Mouse (Mus musculus) liver, embryonic 15.5 days (tissue): ENCODE data around the gene Olfr1316. TPM values are rescaled to one million over a fixed set of nuclear protein-coding genes. Genes with fewer than 3 reads are reported as not detected.

Source experiments
- ATAC-seq: fragments of 200-750 bp; cut with Nextera tagmentation; 2 replicates; pipeline ENCODE4 v1.8.0; 2017; ENCODE audit warnings: moderate number of reproducible peaks, mild to moderate bottlenecking, moderate library complexity; ENCODE audit not compliant: insufficient read depth
- H3K27ac ChIP-seq: fragments of 300-500 bp; sonication (generic); replicated peaks from 2 replicates; pipeline ENCODE4 v1.5.1; 2015; ENCODE audit warnings: mild to moderate bottlenecking, inconsistent platforms
- H3K27me3 ChIP-seq: fragments of 300-500 bp; sonication (generic); 2 replicates; pipeline ENCODE4 v1.6.1; 2015; ENCODE audit warnings: mild to moderate bottlenecking, inconsistent platforms
- H3K36me3 ChIP-seq: fragments of 300-500 bp; sonication (generic); replicated peaks from 2 replicates; pipeline ENCODE4 v1.6.1; 2015; ENCODE audit warnings: moderate library complexity, mild to moderate bottlenecking, inconsistent platforms
- H3K4me1 ChIP-seq: fragments of 300-500 bp; sonication (generic); replicated peaks from 2 replicates; pipeline ENCODE4 v1.6.1; 2015; ENCODE audit warnings: inconsistent platforms
- H3K4me2 ChIP-seq: fragments of 300-500 bp; sonication (generic); 2 replicates; pipeline ENCODE4 v1.6.1; 2015; ENCODE audit warnings: moderate library complexity, mild to moderate bottlenecking, inconsistent platforms
- H3K4me3 ChIP-seq: fragments of 300-500 bp; sonication (generic); replicated peaks from 2 replicates; pipeline ENCODE4 v1.5.1; 2015; ENCODE audit warnings: mild to moderate bottlenecking, inconsistent platforms
- H3K9ac ChIP-seq: fragments of 300-500 bp; sonication (generic); 2 replicates; pipeline ENCODE4 v1.6.1; 2015; ENCODE audit warnings: moderate library complexity, mild to moderate bottlenecking, inconsistent platforms
- H3K9me3 ChIP-seq: fragments of 300-500 bp; sonication (generic); replicated peaks from 2 replicates; pipeline ENCODE4 v1.6.1; 2016; ENCODE audit warnings: inconsistent platforms
- WGBS: fragments of 180-500 bp; shearing (Covaris S2); methylation state at CpG from one replicate; pipeline ENCODE4 v1.1.7; 2015; ENCODE audit warnings: mixed read lengths; ENCODE audit not compliant: insufficient replicate concordance; 5-methylcytosine and 5-hydroxymethylcytosine counted together
- polyA plus RNA-seq: library from polyadenylated mRNA; unstranded; fragments of >200 nt; fragmentation: Nextera tagmentation; extraction: Ambion mirVana; gene quantifications from 2 replicates; pipeline ENCODE4 v1.2.1, GENCODE M21; 2015

The Olfr1316 gene
- not detected in 2 replicates for polyA plus RNA-seq

DNA sequence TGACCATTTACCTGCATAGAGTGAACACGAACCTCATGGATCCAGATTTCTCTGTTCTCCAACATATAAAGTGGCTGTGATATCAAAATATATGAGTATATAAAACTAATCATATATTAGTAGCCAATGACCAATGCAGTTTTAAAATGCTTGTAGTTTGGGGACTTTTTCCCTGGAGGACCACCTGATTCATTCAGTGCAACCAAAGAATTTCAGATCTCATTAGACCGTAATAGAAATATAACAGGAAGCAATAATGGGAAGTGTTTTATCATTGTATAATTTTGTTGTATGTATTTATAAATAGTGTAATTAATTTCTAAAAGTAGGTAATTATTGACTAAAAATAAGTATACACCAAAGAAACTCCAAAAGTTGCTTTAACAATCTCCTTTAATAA is at the start of gene Olfr1316:
TSS of gene Olfr1316 (minus strand) at position 101 of the 400 bp plus-strand sequence.
- Histone ChIP-seq H3K4me3 (no peak within 1 kb of the TSS), H3K9me3 (no peaks in the 10 kb centered on the region), H3K9ac (no peak within 1 kb of the TSS), H3K27ac (no peak within 1 kb of the TSS), H3K27me3 (no peaks in the 10 kb centered on the region), H3K4me2 (no peak within 1 kb of the TSS), H3K36me3 (no peaks in the 10 kb centered on the region), H3K4me1 (no peaks in the 10 kb centered on the region)
- no peak for ATAC-seq
- WGBS: 63% methylated on average over 2 of the region's 2 CpGs

GRCm38 (mm10) chr2:112153898-112154297 is 19.1 kb upstream of the Olfr1316 start, which contains the start of gene Olfr1318:
Olfr1318 (plus strand) TSS chr2:112154198.
- Histone ChIP-seq H3K9ac (no peak within 1 kb of the TSS), H3K4me2 (no peak within 1 kb of the TSS), H3K27ac (no peak within 1 kb of the TSS), H3K4me1 (no peaks in the 10 kb centered on the region), H3K27me3 (no peaks in the 10 kb centered on the region), H3K4me3 (no peak within 1 kb of the TSS), H3K36me3 (no peaks in the 10 kb centered on the region), H3K9me3 (no peaks in the 10 kb centered on the region)
- ATAC-seq: no peak

DNA sequence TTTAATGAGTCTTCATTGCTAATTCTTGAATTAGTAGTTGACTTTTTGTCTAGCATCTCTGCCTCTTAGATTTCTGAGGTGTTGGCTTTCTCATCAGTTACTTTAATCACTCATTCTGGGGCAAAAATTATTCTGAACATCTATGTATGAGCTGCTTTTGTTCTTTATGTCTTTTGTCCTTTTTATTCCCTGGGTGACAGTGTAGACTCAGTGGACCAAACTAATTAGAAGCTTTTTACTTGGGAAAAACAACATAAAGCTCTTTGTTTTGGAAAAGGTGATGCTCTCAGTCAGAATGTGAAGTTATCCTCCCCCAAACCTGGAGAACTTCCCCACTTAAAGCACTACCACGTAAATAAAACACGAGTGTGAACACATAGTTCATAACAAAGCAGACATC is 5.3 kb upstream of the Olfr1316 start, which contains the start of gene Olfr1317:
TSS of gene Olfr1317 (plus strand) at position 301 of the 400 bp plus-strand sequence.
- ATAC-seq: no peak
- Histone ChIP-seq H3K27ac (no peak within 1 kb of the TSS), H3K9me3 (no peaks in the 10 kb centered on the region), H3K36me3 (no peaks in the 10 kb centered on the region), H3K27me3 (no peaks in the 10 kb centered on the region), H3K4me2 (no peak within 1 kb of the TSS), H3K9ac (no peak within 1 kb of the TSS), H3K4me1 (no peaks in the 10 kb centered on the region), H3K4me3 (no peak within 1 kb of the TSS)
- 59% methylated on average over 2 of the region's 2 CpGs for WGBS

- no peak within 1 kb of the TSS for H3K4me3 ChIP-seq
- 40% methylated on average over 1 of the region's 1 CpGs for WGBS
- H3K27ac ChIP-seq: no peak within 1 kb of the TSS
- H3K9me3 ChIP-seq: no peaks in the 10 kb centered on the region
- H3K36me3 ChIP-seq: no peaks in the 10 kb centered on the region
- H3K4me2 ChIP-seq: no peak within 1 kb of the TSS
- no peak for ATAC-seq
- H3K9ac ChIP-seq: no peak within 1 kb of the TSS
- no peaks in the 10 kb centered on the region for H3K27me3 ChIP-seq
- H3K4me1 ChIP-seq: no peaks in the 10 kb centered on the region
Observed at GRCm38 (mm10) chr2:112115340-112115739, 19.4 kb downstream of the Olfr1316 start, which contains the start of gene Olfr1315-ps1. Olfr1315-ps1 (minus strand) TSS chr2:112115440.

DNA sequence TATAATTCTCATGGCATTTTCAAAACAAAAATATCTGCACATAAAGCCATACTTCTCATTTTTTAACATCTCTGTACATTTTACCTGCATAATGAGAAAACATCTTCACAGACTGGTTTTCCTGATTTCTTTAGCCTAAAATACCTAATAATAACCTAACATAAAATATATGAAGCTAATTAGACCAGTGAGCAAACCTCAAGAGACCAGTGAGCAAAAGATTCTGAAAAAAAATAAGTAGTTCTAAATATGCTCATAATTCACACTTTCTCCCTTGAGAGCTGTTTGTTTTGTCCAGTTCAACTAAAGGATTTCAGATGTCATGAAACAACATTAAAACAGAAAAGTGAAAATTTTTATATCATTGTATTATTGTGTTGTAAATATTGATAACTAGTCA is 38.1 kb downstream of the Olfr1316 start, which contains the start of gene Olfr1314:
TSS of gene Olfr1314 (minus strand) at position 101 of the 400 bp plus-strand sequence.
- Histone ChIP-seq H3K27ac (no peak within 1 kb of the TSS), H3K27me3 (no peaks in the 10 kb centered on the region), H3K9ac (no peak within 1 kb of the TSS), H3K4me1 (no peaks in the 10 kb centered on the region), H3K9me3 (no peaks in the 10 kb centered on the region), H3K4me2 (no peak within 1 kb of the TSS), H3K36me3 (no peaks in the 10 kb centered on the region), H3K4me3 (no peak within 1 kb of the TSS)
- no peak for ATAC-seq

GRCm38 (mm10) chr2:112077743-112078142 is 57.0 kb downstream of the Olfr1316 start, which contains the start of gene Olfr1313:
Olfr1313 (minus strand) TSS chr2:112077843.
- Histone ChIP-seq H3K4me1 (no peaks in the 10 kb centered on the region), H3K27me3 (no peaks in the 10 kb centered on the region), H3K9ac (no peak within 1 kb of the TSS), H3K4me3 (no peak within 1 kb of the TSS), H3K27ac (no peak within 1 kb of the TSS), H3K9me3 (no peaks in the 10 kb centered on the region), H3K36me3 (no peaks in the 10 kb centered on the region), H3K4me2 (no peak within 1 kb of the TSS)
- ATAC-seq: no peak

Other genes with a start within 250 kb of the Olfr1316 start
- not detected in 2 replicates for gene Olfr1306, start 218.7 kb downstream of the Olfr1316 start, polyA plus RNA-seq
- not detected in 2 replicates for gene Olfr1307, start 185.5 kb downstream of the Olfr1316 start, polyA plus RNA-seq
- not detected in 2 replicates for gene Olfr1308, start 170.0 kb downstream of the Olfr1316 start, polyA plus RNA-seq
- not detected in 2 replicates for gene Olfr1309, start 144.7 kb downstream of the Olfr1316 start, polyA plus RNA-seq
- not detected in 2 replicates for gene Olfr1310, start 122.3 kb downstream of the Olfr1316 start, polyA plus RNA-seq
- not detected in 2 replicates for gene Olfr1311, start 110.6 kb downstream of the Olfr1316 start, polyA plus RNA-seq
- not detected in 2 replicates for gene Olfr1312, start 84.7 kb downstream of the Olfr1316 start, polyA plus RNA-seq
- gene Olfr1313, start 57.1 kb downstream of the Olfr1316 start, polyA plus RNA-seq: not detected in 2 replicates
- gene Olfr1314, start 38.2 kb downstream of the Olfr1316 start, polyA plus RNA-seq: not detected in 2 replicates
- gene Olfr1315-ps1, start 19.5 kb downstream of the Olfr1316 start, polyA plus RNA-seq: not detected in 2 replicates
- not detected in 2 replicates for gene Olfr1317, start 5.4 kb upstream of the Olfr1316 start, polyA plus RNA-seq
- not detected in 2 replicates for gene Olfr1318, start 19.2 kb upstream of the Olfr1316 start, polyA plus RNA-seq
- gene Lpcat4, start 104.5 kb upstream of the Olfr1316 start, polyA plus RNA-seq: 2.5 and 3.3 TPM in 2 replicates
- gene Nutm1, start 124.3 kb upstream of the Olfr1316 start, polyA plus RNA-seq: 0.02 TPM in 1 of 2 replicates, not detected in the other
- gene Nop10, start 126.9 kb upstream of the Olfr1316 start, polyA plus RNA-seq: 106 and 122 TPM in 2 replicates
- 3.8 and 4.4 TPM in 2 replicates for gene Slc12a6, start 130.8 kb upstream of the Olfr1316 start, polyA plus RNA-seq
- gene Gm21985, start 131.3 kb upstream of the Olfr1316 start, polyA plus RNA-seq: not detected in 2 replicates
- 40.3 and 41.1 TPM in 2 replicates for gene Emc4, start 233.1 kb upstream of the Olfr1316 start, polyA plus RNA-seq
- gene Katnbl1, start 244.2 kb upstream of the Olfr1316 start, polyA plus RNA-seq: 15.7 and 17.1 TPM in 2 replicates